Mouse (Mus musculus) bone marrow, adult 2 months (tissue): ENCODE data around the gene Ccl25. TPM values are rescaled to one million over a fixed set of nuclear protein-coding genes. Genes with fewer than 3 reads are reported as not detected.
"Not testable (repeated sequence)": the region's sequence is repeated elsewhere in the genome, so short reads cannot be mapped to it uniquely, and the experiment has no call there.

ENCODE experiments used
- H3K27ac ChIP-seq: fragments of 200-500 bp; 2 replicates; pipeline ENCODE4 v1.5.1; 2012; ENCODE audit warnings: low read depth, mild to moderate bottlenecking, control low read depth, inconsistent platforms, low read length; ENCODE audit not compliant: control insufficient read depth, poor library complexity, insufficient read depth
- H3K4me1 ChIP-seq: fragments of 200-500 bp; 2 replicates; pipeline ENCODE4 v1.6.1; 2011; ENCODE audit warnings: low read length; ENCODE audit not compliant: control insufficient read depth, insufficient read depth
- H3K4me3 ChIP-seq: fragments of 200-500 bp; replicated peaks from 2 replicates; pipeline ENCODE3; 2011; ENCODE audit warnings: mild to moderate bottlenecking, low read depth, low read length, control low read depth; ENCODE audit not compliant: control insufficient read depth
- CTCF ChIP-seq: fragments of 200-500 bp; IDR thresholded peaks from 2 replicates; pipeline ENCODE4 v1.5.1; 2011; ENCODE audit warnings: low read length, control low read depth; ENCODE audit not compliant: control insufficient read depth, insufficient read depth
- POLR2A ChIP-seq: fragments of 200-500 bp; IDR thresholded peaks from 2 replicates; pipeline ENCODE4 v1.6.1; 2011; ENCODE audit warnings: low read depth, mild to moderate bottlenecking, control low read depth, low read length, borderline replicate concordance; ENCODE audit not compliant: control insufficient read depth
- WGBS: fragments of 180-500 bp; shearing (Covaris S2); methylation state at CpG from one replicate; pipeline ENCODE4 v1.1.7; 2018; 5-methylcytosine and 5-hydroxymethylcytosine counted together
- polyA plus RNA-seq: library from polyadenylated mRNA; stranded (reverse); fragments of >200 nt; gene quantifications from 2 replicates; pipeline ENCODE4 v1.2.4, GENCODE M21; 2011; ENCODE audit warnings: low replicate concordance; ENCODE audit not compliant: missing spikeins, insufficient read depth, insufficient read length

Ccl25 gene
- polyA plus RNA-seq, 1 experiment = 17.5 TPM

GRCm38 (mm10) chr8:4368470-4368869, 43.5 kb downstream of the Ccl25 start:
- TF ChIP-seq CTCF (no peak), POLR2A (no peak)

DNA sequence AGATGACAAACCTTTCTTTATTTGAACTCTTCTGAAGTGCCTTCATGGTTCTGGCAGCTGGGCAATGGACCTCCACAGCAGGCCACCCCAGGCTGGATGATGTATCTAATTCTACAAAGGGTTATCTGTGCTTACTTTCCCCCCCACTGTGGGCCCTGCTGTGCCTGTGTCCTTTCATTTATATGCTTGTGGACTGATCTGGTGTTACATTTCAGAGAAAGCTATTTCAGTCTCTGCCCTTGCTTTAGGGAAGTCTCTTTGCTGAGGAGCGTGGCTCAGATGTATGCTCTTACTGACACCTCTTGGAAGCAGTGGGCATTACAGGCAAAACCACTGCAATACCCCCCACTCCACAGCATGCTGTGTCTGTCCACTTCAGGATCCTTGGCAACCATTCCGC, 45.1 kb downstream of the Ccl25 start:
- WGBS = 34% methylated on average over 2 of the region's 2 CpGs
- Histone ChIP-seq H3K27ac (no peak overlapping the region), H3K4me3 (no peak overlapping the region), H3K4me1 (no peaks in the 10 kb centered on the region)
- no peak for TF ChIP-seq POLR2A
- peak; percentile 68 for TF ChIP-seq CTCF

More at GRCm38 (mm10) chr8:4368470-4368869, 43.5 kb downstream of the Ccl25 start:
- Histone ChIP-seq H3K27ac (no peak overlapping the region), H3K4me3 (no peak overlapping the region), H3K4me1 (no peaks in the 10 kb centered on the region)
- WGBS = 75% methylated on average over 4 of the region's 4 CpGs

GRCm38 (mm10) chr8:4372657-4373056, 47.6 kb downstream of the Ccl25 start:
- TF ChIP-seq CTCF (no peak), POLR2A (no peak)
- H3K27ac ChIP-seq = no peak overlapping the region
- WGBS = 63% methylated on average over 2 of the region's 2 CpGs
- no peak overlapping the region for H3K4me3 ChIP-seq
- no peaks in the 10 kb centered on the region for H3K4me1 ChIP-seq

GRCm38 (mm10) chr8:4401442-4401841, 76.4 kb downstream of the Ccl25 start:
- Histone ChIP-seq H3K27ac (no peak overlapping the region), H3K4me3 (no peak overlapping the region), H3K4me1 (no peaks in the 10 kb centered on the region)
- TF ChIP-seq POLR2A (no peak), CTCF (no peak)
- 82% methylated on average over 2 of the region's 2 CpGs for WGBS

DNA sequence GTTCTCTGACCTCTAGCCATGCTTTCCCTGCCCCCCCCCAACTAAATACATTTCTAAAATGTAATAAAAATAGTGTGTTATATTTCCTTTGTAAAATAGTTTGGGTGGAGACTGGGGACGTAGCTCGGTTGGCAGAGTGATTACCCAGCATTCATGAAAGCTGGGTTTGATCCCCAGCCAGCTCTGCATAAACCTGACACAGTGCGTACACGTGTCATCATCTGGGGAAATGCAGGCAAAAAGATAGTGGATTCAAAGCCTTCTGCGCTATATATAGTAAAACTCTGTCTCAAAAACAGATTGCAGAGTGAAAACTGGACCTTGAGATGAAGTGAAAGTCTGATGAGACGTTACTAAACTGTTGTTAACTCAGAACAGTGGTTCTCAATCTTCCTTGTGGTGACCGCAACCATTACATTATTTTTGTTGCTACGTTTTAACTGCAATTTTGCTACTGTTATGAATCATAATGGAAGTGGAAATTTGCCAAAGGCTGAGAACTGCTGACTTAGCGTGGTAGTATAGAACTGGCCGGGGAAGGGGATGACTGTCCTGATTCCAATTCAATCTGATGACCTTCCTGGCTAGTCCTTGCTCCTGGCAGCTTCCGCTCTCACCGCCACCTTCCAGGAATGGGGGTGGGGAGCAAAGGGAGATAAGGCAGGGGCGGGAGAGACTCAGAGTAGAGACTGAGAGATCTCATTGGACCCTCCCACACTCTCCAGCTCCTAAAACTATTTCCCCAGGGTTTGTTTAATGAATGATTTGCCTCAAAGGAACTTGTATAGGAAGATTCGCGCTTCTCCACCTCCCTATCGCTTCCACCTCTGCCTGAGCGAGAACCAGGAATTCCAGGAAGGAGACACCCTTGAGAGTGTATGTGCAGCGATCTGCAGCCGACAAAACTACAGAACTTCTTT, 79.2 kb downstream of the Ccl25 start:
- Histone ChIP-seq H3K27ac (no peak overlapping the region), H3K4me1 (no peaks in the 10 kb centered on the region), H3K4me3 (no peak overlapping the region)
- TF ChIP-seq POLR2A = no peak
- TF ChIP-seq CTCF = no peak
- WGBS = 43% methylated on average over 19 of the region's 19 CpGs

GRCm38 (mm10) chr8:4404880-4405261, 79.9 kb downstream of the Ccl25 start:
- no peak overlapping the region for H3K4me3 ChIP-seq
- 21% methylated on average over 16 of the region's 16 CpGs for WGBS
- no peaks in the 10 kb centered on the region for H3K4me1 ChIP-seq
- no peak for TF ChIP-seq CTCF
- no peak for TF ChIP-seq POLR2A
- no peak overlapping the region for H3K27ac ChIP-seq

- H3K27ac ChIP-seq, H3K4me3 ChIP-seq, H3K4me1 ChIP-seq: not testable (repeated sequence)
- 47% methylated on average over 6 of the region's 6 CpGs for WGBS
Observed at GRCm38 (mm10) chr8:4408425-4408824, 83.4 kb downstream of the Ccl25 start.

Other genes with a start within 250 kb of the Ccl25 start
- gene Cd209f, start 219.4 kb upstream of the Ccl25 start, polyA plus RNA-seq = 6.1 and 12.5 TPM in 2 replicates
- 1.4 TPM in 1 of 2 replicates, not detected in the other for gene Cd209g, start 191.1 kb upstream of the Ccl25 start, polyA plus RNA-seq
- 8.7 and 8.8 TPM in 2 replicates for gene Evi5l, start 158.6 kb upstream of the Ccl25 start, polyA plus RNA-seq
- not detected in 2 replicates for gene Prr36, start 107.8 kb upstream of the Ccl25 start, polyA plus RNA-seq
- not detected in 2 replicates for gene Lrrc8e, start 98.4 kb upstream of the Ccl25 start, polyA plus RNA-seq
- gene Map2k7, start 86.5 kb upstream of the Ccl25 start, polyA plus RNA-seq = 88.3 and 112 TPM in 2 replicates
- 1.3 TPM in 1 of 2 replicates, not detected in the other for gene Gm49320, start 86.3 kb upstream of the Ccl25 start, polyA plus RNA-seq
- 12.4 and 16.3 TPM in 2 replicates for gene Tgfbr3l, start 77.0 kb upstream of the Ccl25 start, polyA plus RNA-seq
- gene Snapc2, start 72.1 kb upstream of the Ccl25 start, polyA plus RNA-seq = 6.0 and 14.2 TPM in 2 replicates
- gene Ctxn1, start 65.9 kb upstream of the Ccl25 start, polyA plus RNA-seq = 3.8 TPM in 1 of 2 replicates, not detected in the other
- gene Timm44, start 49.3 kb upstream of the Ccl25 start, polyA plus RNA-seq = 46.5 and 48.3 TPM in 2 replicates
- 21.7 and 28.5 TPM in 2 replicates for gene Elavl1, start 203 bp downstream of the Ccl25 start, polyA plus RNA-seq
- gene Cers4, start 167.8 kb downstream of the Ccl25 start, polyA plus RNA-seq = 3.0 and 8.1 TPM in 2 replicates